Mouse (Mus musculus): ENCODE data around the gene Fgfr2. TPM values are rescaled to one million over a fixed set of nuclear protein-coding genes. Genes with fewer than 3 reads are reported as not detected.
"Not testable (repeated sequence)": the region's sequence is repeated elsewhere in the genome, so short reads cannot be mapped to it uniquely, and the experiment has no call there.

The Fgfr2 gene
- polyA plus RNA-seq, 1 experiment from 2014 or later: 92.5 TPM

DNA sequence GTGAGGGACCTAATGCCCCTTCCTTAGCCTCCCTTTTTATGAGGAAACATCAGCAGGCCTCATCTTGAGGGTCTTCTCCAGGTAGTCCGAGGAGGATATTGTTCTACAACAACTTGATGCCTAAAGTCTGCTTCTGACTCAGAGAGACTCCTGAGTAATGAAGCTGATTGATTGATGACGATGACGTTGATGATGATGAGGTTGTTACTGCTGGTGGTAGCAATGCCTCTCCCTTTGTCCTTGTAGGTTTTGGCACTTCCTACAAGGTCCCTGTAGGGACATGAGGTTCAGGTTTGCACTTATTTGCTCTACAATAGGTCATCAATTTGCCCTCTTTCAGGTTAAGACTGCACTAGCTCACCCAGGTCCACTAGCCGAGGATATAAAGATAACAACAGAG lies 2977.9 kb downstream of the Fgfr2 start:
- no peak for DNase-seq (ENCODE audit: low spot score)
- 90% methylated on average over 4 of the region's 4 CpGs for WGBS
- peaks cover 25% of the 10 kb centered on the region for H3K4me1 ChIP-seq (replicated peaks)

GRCm38 (mm10) chr7:130143371-130143770 lies 2979.8 kb downstream of the Fgfr2 start:
- Histone ChIP-seq H3K27ac (0 out of 2 replicates have a peak overlapping the region, but pooled peaks have one; percentile 29), H3K4me1 (replicated peaks) (peaks cover 25% of the 10 kb centered on the region), H3K4me3 (no peak overlapping the region), H3K9me3 (no peaks in the 10 kb centered on the region), H3K36me3 (no peaks in the 10 kb centered on the region), H3K27me3 (ENCODE audit: insufficient read depth, poor library complexity, severe bottlenecking) (peaks cover 3% of the 10 kb centered on the region)
- WGBS: 76% methylated on average over 7 of the region's 7 CpGs
- DNase-seq (ENCODE audit: low spot score): no peak

More for the DNA sequence above, 2977.9 kb downstream of the Fgfr2 start:
- H3K4me3 ChIP-seq: no peak overlapping the region
- no peaks in the 10 kb centered on the region for H3K36me3 ChIP-seq
- H3K9me3 ChIP-seq: no peaks in the 10 kb centered on the region
- peaks cover 3% of the 10 kb centered on the region for H3K27me3 ChIP-seq (ENCODE audit: insufficient read depth, poor library complexity, severe bottlenecking)
- H3K27ac ChIP-seq: no peak overlapping the region

- no peak for DNase-seq (ENCODE audit: low spot score)
- 78% methylated on average over 3 of the region's 3 CpGs for WGBS
- H3K4me1 ChIP-seq (replicated peaks): peaks cover 26% of the 10 kb centered on the region
Observed at GRCm38 (mm10) chr7:130141088-130141873, 2981.9 kb downstream of the Fgfr2 start.

GRCm38 (mm10) chr7:130134924-130135365 lies 2988.2 kb downstream of the Fgfr2 start:
- peaks cover 17% of the 10 kb centered on the region for H3K4me1 ChIP-seq (replicated peaks)
- no peaks in the 10 kb centered on the region for H3K36me3 ChIP-seq
- WGBS: 69% methylated on average over 3 of the region's 3 CpGs
- no peaks in the 10 kb centered on the region for H3K9me3 ChIP-seq
- H3K27me3 ChIP-seq (ENCODE audit: insufficient read depth, poor library complexity, severe bottlenecking): 0 out of 2 replicates have a peak, but pooled peaks cover 3% of the 10 kb centered on the region
- no peak for DNase-seq (ENCODE audit: low spot score)
- H3K4me3 ChIP-seq: no peak overlapping the region
- no peak overlapping the region for H3K27ac ChIP-seq

More at GRCm38 (mm10) chr7:130141088-130141873, 2981.9 kb downstream of the Fgfr2 start:
- Histone ChIP-seq H3K27me3 (ENCODE audit: insufficient read depth, poor library complexity, severe bottlenecking) (peaks cover 3% of the 10 kb centered on the region), H3K9me3 (no peaks in the 10 kb centered on the region), H3K4me3 (no peak overlapping the region), H3K27ac (no peak overlapping the region), H3K36me3 (no peaks in the 10 kb centered on the region)

DNA sequence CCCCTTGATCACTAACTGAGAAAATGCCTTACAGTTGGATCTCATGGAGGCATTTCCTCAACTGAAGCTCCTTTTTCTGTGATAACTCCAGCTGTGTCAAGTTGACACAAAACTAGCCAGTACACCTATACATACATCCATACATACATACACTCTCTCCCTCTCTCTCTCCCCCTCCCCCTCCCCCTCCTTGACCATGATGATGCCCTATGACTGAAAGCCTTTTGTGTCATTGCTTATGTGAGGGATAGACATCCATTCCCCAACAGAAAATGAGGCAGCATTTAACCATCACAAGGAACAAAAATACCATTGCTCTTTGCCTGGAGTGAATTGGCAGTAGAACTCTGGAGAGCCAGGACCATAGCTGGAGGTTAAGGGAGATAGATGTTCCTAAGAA lies 2988.7 kb downstream of the Fgfr2 start:
- not testable (repeated sequence) for H3K27ac ChIP-seq; H3K36me3 ChIP-seq; H3K27me3 ChIP-seq (ENCODE audit: insufficient read depth, poor library complexity, severe bottlenecking); H3K9me3 ChIP-seq; DNase-seq (ENCODE audit: low spot score); H3K4me3 ChIP-seq
- peaks cover 19% of the 10 kb centered on the region for H3K4me1 ChIP-seq (replicated peaks)

DNA sequence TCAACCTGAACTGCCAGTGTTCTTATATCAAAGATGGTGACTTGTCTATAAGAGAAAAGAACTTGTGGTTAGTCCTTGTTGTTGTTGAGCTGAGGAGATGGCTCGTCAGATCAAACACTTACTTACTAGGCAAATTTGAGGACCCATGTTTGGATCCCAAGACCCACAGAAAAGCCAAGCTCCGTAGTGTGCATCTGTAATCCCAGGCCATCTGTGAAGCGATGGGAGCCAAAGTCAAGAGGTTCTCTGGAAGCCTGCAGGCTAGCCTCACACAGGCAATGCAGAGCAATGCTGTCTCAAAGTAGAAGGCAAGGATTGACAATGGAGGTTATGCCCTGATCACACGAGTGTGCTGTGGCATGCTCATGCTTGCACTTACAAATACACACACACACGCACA lies 2992.9 kb downstream of the Fgfr2 start:
- 88% methylated on average over 5 of the region's 5 CpGs for WGBS

GRCm38 (mm10) chr7:130129359-130129960 lies 2993.7 kb downstream of the Fgfr2 start:
- 0 out of 2 replicates have a peak, but pooled peaks cover 3% of the 10 kb centered on the region for H3K27me3 ChIP-seq (ENCODE audit: insufficient read depth, poor library complexity, severe bottlenecking)
- 37% methylated on average over 16 of the region's 16 CpGs for WGBS
- H3K36me3 ChIP-seq: no peaks in the 10 kb centered on the region
- H3K27ac ChIP-seq: no peak overlapping the region
- peaks cover 6% of the 10 kb centered on the region for H3K4me1 ChIP-seq (replicated peaks)
- H3K9me3 ChIP-seq: no peaks in the 10 kb centered on the region
- DNase-seq (ENCODE audit: low spot score): no peak
- no peak overlapping the region for H3K4me3 ChIP-seq

More for the DNA sequence above, 2992.9 kb downstream of the Fgfr2 start:
- Histone ChIP-seq H3K4me3 (no peak overlapping the region), H3K27ac (no peak overlapping the region), H3K27me3 (ENCODE audit: insufficient read depth, poor library complexity, severe bottlenecking) (0 out of 2 replicates have a peak, but pooled peaks cover 3% of the 10 kb centered on the region), H3K36me3 (no peaks in the 10 kb centered on the region), H3K4me1 (replicated peaks) (peaks cover 12% of the 10 kb centered on the region), H3K9me3 (no peaks in the 10 kb centered on the region)
- no peak for DNase-seq (ENCODE audit: low spot score)

GRCm38 (mm10) chr7:130121507-130121906 lies 3001.6 kb downstream of the Fgfr2 start:
- WGBS: 19% methylated on average over 2 of the region's 2 CpGs
- Histone ChIP-seq H3K4me3 (no peak overlapping the region), H3K27me3 (ENCODE audit: insufficient read depth, poor library complexity, severe bottlenecking) (peaks cover 4% of the 10 kb centered on the region), H3K27ac (no peak overlapping the region), H3K9me3 (no peaks in the 10 kb centered on the region), H3K36me3 (no peaks in the 10 kb centered on the region), H3K4me1 (replicated peaks) (peaks cover 32% of the 10 kb centered on the region)
- DNase-seq (ENCODE audit: low spot score): no peak

DNA sequence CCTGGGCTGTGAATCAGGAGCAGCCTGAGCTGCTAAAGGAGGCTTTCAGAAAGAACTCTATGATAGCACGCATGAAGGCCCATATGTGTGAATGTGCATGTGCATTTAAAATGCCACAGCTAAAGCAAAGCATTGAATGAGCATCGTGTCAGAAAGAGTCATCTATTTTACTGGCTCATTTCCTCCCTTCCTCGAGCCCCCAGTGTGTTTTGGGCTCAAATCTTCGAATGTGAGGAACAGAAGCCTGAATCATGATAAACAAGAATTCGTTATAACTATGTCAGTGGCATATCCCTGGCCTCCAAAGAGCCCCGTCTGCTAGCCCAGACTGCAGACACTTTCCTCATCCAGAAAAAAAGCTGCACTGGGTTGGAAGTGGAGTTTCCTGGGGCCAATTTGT lies 3003.7 kb downstream of the Fgfr2 start:
- WGBS: 76% methylated on average over 6 of the region's 6 CpGs
- Histone ChIP-seq H3K36me3 (no peaks in the 10 kb centered on the region), H3K27me3 (ENCODE audit: insufficient read depth, poor library complexity, severe bottlenecking) (peaks cover 4% of the 10 kb centered on the region), H3K4me1 (replicated peaks) (peaks cover 32% of the 10 kb centered on the region), H3K27ac (0 out of 2 replicates have a peak overlapping the region, but pooled peaks have one; percentile 53), H3K4me3 (no peak overlapping the region), H3K9me3 (no peaks in the 10 kb centered on the region)
- DNase-seq (ENCODE audit: low spot score): no peak

DNA sequence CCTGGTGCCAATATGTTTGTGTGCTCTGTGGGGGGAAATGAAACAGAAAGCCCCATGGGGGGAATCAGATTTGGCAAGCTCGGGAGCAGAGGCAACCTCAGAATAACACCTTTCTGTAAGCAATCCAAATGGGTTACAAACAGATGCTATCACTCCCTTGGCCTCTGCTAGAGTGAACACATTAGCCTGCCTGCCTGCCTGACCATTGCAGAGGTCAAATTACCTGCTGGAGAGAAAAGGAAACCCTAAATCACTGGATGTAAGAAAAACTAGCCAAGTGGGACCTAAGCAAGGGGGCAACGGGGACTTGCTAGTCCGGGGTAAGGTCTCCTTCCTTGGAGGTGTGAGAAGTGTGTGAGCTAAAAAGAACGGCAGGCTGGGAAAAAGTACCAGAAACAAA lies 3004.4 kb downstream of the Fgfr2 start:
- Histone ChIP-seq H3K27me3 (ENCODE audit: insufficient read depth, poor library complexity, severe bottlenecking) (peaks cover 4% of the 10 kb centered on the region), H3K36me3 (no peaks in the 10 kb centered on the region), H3K27ac (peak overlapping the region; percentile 53; the same call in 1 of the 2 replicates), H3K4me3 (no peak overlapping the region), H3K9me3 (no peaks in the 10 kb centered on the region), H3K4me1 (replicated peaks) (peaks cover 32% of the 10 kb centered on the region)
- WGBS: 56% methylated on average over 4 of the region's 4 CpGs
- no peak for DNase-seq (ENCODE audit: low spot score)

GRCm38 (mm10) chr7:130117466-130118123 lies 3005.6 kb downstream of the Fgfr2 start:
- no peak overlapping the region for H3K4me3 ChIP-seq
- no peaks in the 10 kb centered on the region for H3K36me3 ChIP-seq
- DNase-seq (ENCODE audit: low spot score): no peak
- no peak overlapping the region for H3K27ac ChIP-seq
- H3K9me3 ChIP-seq: no peaks in the 10 kb centered on the region
- H3K27me3 ChIP-seq (ENCODE audit: insufficient read depth, poor library complexity, severe bottlenecking): peaks cover 4% of the 10 kb centered on the region
- WGBS: 51% methylated on average over 4 of the region's 4 CpGs
- H3K4me1 ChIP-seq (replicated peaks): peaks cover 32% of the 10 kb centered on the region

GRCm38 (mm10) chr7:130114436-130114835 lies 3008.7 kb downstream of the Fgfr2 start:
- Histone ChIP-seq H3K27me3 (ENCODE audit: insufficient read depth, poor library complexity, severe bottlenecking) (peaks cover 4% of the 10 kb centered on the region), H3K36me3 (no peaks in the 10 kb centered on the region), H3K9me3 (no peaks in the 10 kb centered on the region), H3K4me1 (replicated peaks) (peaks cover 16% of the 10 kb centered on the region), H3K27ac (no peak overlapping the region), H3K4me3 (no peak overlapping the region)
- no peak for DNase-seq (ENCODE audit: low spot score)
- 81% methylated on average over 4 of the region's 4 CpGs for WGBS

Data from hindbrain, embryonic 10.5 days (tissue).